19 mouse cellular contexts compared by ENCODE assay signal in the genomic region with DNA sequence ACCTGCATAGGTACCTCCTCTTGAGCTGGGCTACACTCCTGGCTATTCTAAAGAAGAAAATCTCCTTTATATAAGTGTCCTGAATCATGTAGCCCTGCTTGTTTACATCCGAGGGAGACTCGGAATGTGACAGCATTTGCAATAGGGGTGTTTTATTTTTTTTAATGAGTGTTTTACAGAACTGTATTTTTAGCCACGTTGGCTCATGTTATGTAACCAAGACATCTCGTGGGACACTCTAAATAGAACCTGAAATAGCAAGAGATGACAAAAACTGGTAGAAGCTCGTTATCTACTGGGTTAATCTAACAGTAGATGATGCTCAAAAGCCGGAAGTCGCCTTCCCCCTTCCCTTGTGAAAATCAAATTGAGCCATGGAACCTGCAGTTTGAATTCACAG.
DNase-seq lines count a peak whose midpoint lies in the region; ATAC-seq and TF ChIP-seq lines count a peak whose summit lies in the region.
"Had no signal": no experiment of that assay in that cellular context is flagged by ENCODE, and none has a peak within 500 bp of the region (broad histone marks: within the 10 kb centered on the region; RNA-seq: fewer than 3 reads in every experiment).

No protein-coding gene starts in this region.

- peak overlapping the region; percentile 67 for H3K27ac ChIP-seq in cortical plate, adult 2 months (ENCODE audit: insufficient read depth, low read length)
- no peak overlapping the region for H3K27ac ChIP-seq in heart, embryonic 11.5 days (ENCODE audit: low read depth, low read length)
- H3K27ac ChIP-seq: heart, embryonic 15.5 days; hindbrain, embryonic 12.5 days; limb, embryonic 10.5 days; liver, embryonic 15.5 days; midbrain, embryonic 12.5 days had no signal

- H3K4me1 ChIP-seq in cortical plate, adult 2 months (ENCODE audit: control insufficient read depth, insufficient read depth, low read length): peaks cover 13% of the 10 kb centered on the region; the same call in 1 of the 2 replicates
- peaks cover 8% of the 10 kb centered on the region for H3K4me1 ChIP-seq in heart, embryonic 11.5 days (ENCODE audit: control insufficient read depth, insufficient read depth, low read length)
- H3K4me1 ChIP-seq: hindbrain, embryonic 12.5 days; limb, embryonic 10.5 days; midbrain, embryonic 12.5 days had no signal

- H3K9me3 ChIP-seq in heart, embryonic 11.5 days (replicated peaks; ENCODE audit: control insufficient read depth, low read length): no peaks in the 10 kb centered on the region
- H3K9me3 ChIP-seq: heart, embryonic 15.5 days; hindbrain, embryonic 12.5 days; limb, embryonic 10.5 days; liver, embryonic 15.5 days; midbrain, embryonic 12.5 days had no signal

- TF ChIP-seq POLR2A in cortical plate, adult 2 months (IDR thresholded peaks at IDR 0.05; ENCODE audit: extremely low read depth, insufficient read depth, low read length): no peak

- H3K9ac ChIP-seq in heart, embryonic 11.5 days (ENCODE audit: low read depth, low read length): no peak overlapping the region
- H3K9ac ChIP-seq: forebrain, postnatal 0 days; heart, embryonic 15.5 days; hindbrain, embryonic 12.5 days; liver, embryonic 15.5 days; midbrain, embryonic 12.5 days had no signal

- intact Hi-C loops in heart, postnatal 14 days (cut with DNase I): no loop called here

- TF ChIP-seq CTCF in cortical plate, adult 2 months (IDR thresholded peaks at IDR 0.05; ENCODE audit: extremely low read depth, insufficient read depth, low read length): no peak

- WGBS in heart, embryonic 11.5 days (ENCODE audit: insufficient replicate concordance): 84% methylated on average over 7 of the region's 7 CpGs

- H3K27me3 ChIP-seq in heart, embryonic 11.5 days (ENCODE audit: control insufficient read depth, insufficient read depth, low read length): no peaks in the 10 kb centered on the region
- H3K27me3 ChIP-seq: heart, embryonic 15.5 days; hindbrain, embryonic 12.5 days; liver, embryonic 15.5 days; midbrain, embryonic 12.5 days had no signal

- peak; percentile 48 to 76 for DNase-seq in left cerebral cortex, adult 9 months (ENCODE audit: low spot score in 2 of 2)
- no peak for DNase-seq in left cerebral cortex, adult 8-10 months (ENCODE audit: low spot score in 2 of 2)
- DNase-seq in naive thymus-derived CD4-positive, alpha-beta T cell, adult 2 months (ENCODE audit: low read depth): peak; percentile 49
- no peak for DNase-seq in heart, postnatal 14 days
- DNase-seq: adrenal gland, postnatal 36 days; cerebellum, postnatal 25 days; forebrain, postnatal 0 days; kidney, adult 11 months; kidney, postnatal 25 days; lung, postnatal 36 days; right cerebral cortex, postnatal 4 days had no signal

- no peak overlapping the region for H3K4me3 ChIP-seq in cortical plate, adult 2 months (ENCODE audit: insufficient read depth, low read length)
- H3K4me3 ChIP-seq in heart, embryonic 11.5 days (ENCODE audit: low read depth, low read length): no peak overlapping the region
- H3K4me3 ChIP-seq: heart, embryonic 15.5 days; hindbrain, embryonic 12.5 days; limb, embryonic 10.5 days; liver, embryonic 15.5 days; midbrain, embryonic 12.5 days had no signal

- no peak overlapping the region for H3K4me2 ChIP-seq in heart, embryonic 11.5 days
- H3K4me2 ChIP-seq: heart, embryonic 15.5 days; hindbrain, embryonic 12.5 days; liver, embryonic 15.5 days; midbrain, embryonic 12.5 days had no signal

- peak; percentile 60 for ATAC-seq in CD4-positive, CD25-positive, alpha-beta regulatory T cell, adult 4 months
- ATAC-seq in heart, embryonic 11.5 days (replicated peaks; ENCODE audit: insufficient number of reproducible peaks, low FRiP score, low TSS enrichment): no peak
- ATAC-seq: forebrain, postnatal 0 days had no signal

- H3K36me3 ChIP-seq in heart, embryonic 11.5 days (ENCODE audit: control insufficient read depth, insufficient read depth, low read length): 0 out of 2 replicates have a peak, but pooled peaks cover 2% of the 10 kb centered on the region
- H3K36me3 ChIP-seq: hindbrain, embryonic 12.5 days; liver, embryonic 15.5 days; midbrain, embryonic 12.5 days had no signal

Comparison
In these comparisons a context has a peak if more than half of its experiments do, and no peak if none do; other contexts are left out.
1. DNase-seq: peak in left cerebral cortex, adult 9 months (2 of 2) and naive thymus-derived CD4-positive, alpha-beta T cell, adult 2 months (single experiment); none in left cerebral cortex, adult 8-10 months (0 of 2) and heart, postnatal 14 days (0 of 2).